Mouse (Mus musculus) thymus, adult 2 months (tissue): ENCODE measurements around the gene Dixdc1.

Experiments
- CTCF ChIP-seq: fragments of 200-500 bp; IDR thresholded peaks from 2 replicates; pipeline ENCODE4 v1.5.1; 2012; ENCODE audit warnings: mild to moderate bottlenecking, control low read depth, low read length, moderate library complexity, borderline replicate concordance; ENCODE audit not compliant: control insufficient read depth, poor library complexity, insufficient read depth; ENCODE audit errors: extremely low read depth
- POLR2A ChIP-seq: fragments of 200-500 bp; IDR thresholded peaks from 2 replicates; pipeline ENCODE4 v1.6.1; 2012; ENCODE audit warnings: mild to moderate bottlenecking, low read length, control low read depth, moderate library complexity; ENCODE audit not compliant: control insufficient read depth, poor library complexity, insufficient read depth; ENCODE audit errors: extremely low read depth

GRCm38 (mm10) chr9:50774991-50775612 is 35.8 kb upstream of the Dixdc1 start, which contains the start of the genes Alg9 and 1110032A03Rik:
- TF ChIP-seq POLR2A (peak; percentile 35; the same call in 1 of the 2 replicates), CTCF (no peak)
